Mouse (Mus musculus): ENCODE data around the gene Trmt61a.

GRCm38 (mm10) chr12:111672581-111672980 lies 5.3 kb upstream of the Trmt61a start:
- TF ChIP-seq CTCF (IDR thresholded peaks at IDR 0.05; ENCODE audit: extremely low read depth, insufficient read depth, insufficient read length, insufficient replicate concordance) (no peak), POLR2A (IDR thresholded peaks at IDR 0.05; ENCODE audit: low read depth, low read length) (no peak)
